ENCODE assay signal across 22 mouse cellular contexts in genomic region chr13:52812549-52813515, GRCm38 (mm10).
DNase-seq lines count a peak whose midpoint lies in the region; ATAC-seq and TF ChIP-seq lines count a peak whose summit lies in the region.
"Had no signal": no experiment of that assay in that cellular context is flagged by ENCODE, and none has a peak within 500 bp of the region (broad histone marks: within the 10 kb centered on the region; RNA-seq: fewer than 3 reads in every experiment).

No protein-coding gene starts in this region.

- H3K4me2 ChIP-seq in kidney, embryonic 16.5 days (replicated peaks; ENCODE audit: low read depth, low read length), result no peak overlapping the region
- H3K4me2 ChIP-seq in stomach, postnatal 0 days (replicated peaks; ENCODE audit: low read depth), result no peak overlapping the region
- no peak overlapping the region for H3K4me2 ChIP-seq in hindbrain, embryonic 14.5 days (replicated peaks)
- H3K4me2 ChIP-seq: embryonic facial prominence, embryonic 13.5 days; hindbrain, embryonic 13.5 days; limb, embryonic 13.5 days; liver, embryonic 15.5 days had no signal

- DNase-seq in embryo, embryonic 10.5 days (ENCODE audit: low spot score), result peak; percentile 36
- no peak for DNase-seq in embryo, embryonic 10 days (ENCODE audit: low spot score)
- DNase-seq in kidney, postnatal 14 days, result no peak
- peak; percentile 30 for DNase-seq in embryonic facial prominence, embryonic 10.5 days (ENCODE audit: low spot score)
- no peak for DNase-seq in stomach, postnatal 0 days (ENCODE audit: low spot score)
- DNase-seq in hindbrain, embryonic 14.5 days (ENCODE audit: low spot score), result no peak
- DNase-seq: cerebellum, adult 11 months; cerebellum, postnatal 36 days; heart, postnatal 10 days; kidney, adult 8-10 months; right cerebral cortex, adult 18-20 months; spleen, adult 18-20 months had no signal

- H3K36me3 ChIP-seq in kidney, embryonic 16.5 days (ENCODE audit: insufficient read depth, low read length), result no peaks in the 10 kb centered on the region
- H3K36me3 ChIP-seq in embryonic facial prominence, embryonic 10.5 days (replicated peaks), result no peaks in the 10 kb centered on the region
- no peaks in the 10 kb centered on the region for H3K36me3 ChIP-seq in stomach, postnatal 0 days (ENCODE audit: control insufficient read depth, insufficient read depth, low read length)
- H3K36me3 ChIP-seq in hindbrain, embryonic 14.5 days (replicated peaks; ENCODE audit: control insufficient read depth, insufficient read depth), result no peaks in the 10 kb centered on the region
- H3K36me3 ChIP-seq: embryonic facial prominence, embryonic 13.5 days; heart, embryonic 10.5 days; hindbrain, embryonic 13.5 days; limb, embryonic 13.5 days; liver, embryonic 15.5 days had no signal

- peak; percentile 36; the same call in 1 of the 2 replicates for ATAC-seq in kidney, embryonic 16.5 days (ENCODE audit: low FRiP score, low TSS enrichment)
- no peak for ATAC-seq in stomach, postnatal 0 days (ENCODE audit: low FRiP score, low TSS enrichment)
- ATAC-seq in hindbrain, embryonic 14.5 days (ENCODE audit: low FRiP score), result no peak
- ATAC-seq: forebrain, embryonic 16.5 days; lung, postnatal 0 days; Patski had no signal

- H3K4me3 ChIP-seq in kidney, embryonic 16.5 days (ENCODE audit: low read length), result no peak overlapping the region
- no peak overlapping the region for H3K4me3 ChIP-seq in embryonic facial prominence, embryonic 10.5 days
- no peak overlapping the region for H3K4me3 ChIP-seq in stomach, postnatal 0 days (ENCODE audit: low read depth, low read length)
- no peak overlapping the region for H3K4me3 ChIP-seq in hindbrain, embryonic 14.5 days (replicated peaks; ENCODE audit: low read length)
- H3K4me3 ChIP-seq: embryonic facial prominence, embryonic 13.5 days; heart, embryonic 10.5 days; hindbrain, embryonic 13.5 days; left cerebral cortex, adult 2 months; limb, embryonic 13.5 days; liver, embryonic 15.5 days had no signal

- no peak overlapping the region for H3K9ac ChIP-seq in kidney, embryonic 16.5 days (replicated peaks; ENCODE audit: low read length)
- no peak overlapping the region for H3K9ac ChIP-seq in stomach, postnatal 0 days (ENCODE audit: low read length)
- no peak overlapping the region for H3K9ac ChIP-seq in hindbrain, embryonic 14.5 days
- H3K9ac ChIP-seq: embryonic facial prominence, embryonic 13.5 days; hindbrain, embryonic 13.5 days; limb, embryonic 13.5 days; liver, embryonic 15.5 days had no signal

- 42% methylated on average over 16 of the region's 16 CpGs for WGBS in kidney, embryonic 16.5 days
- 72% methylated on average over 16 of the region's 16 CpGs for WGBS in embryonic facial prominence, embryonic 10.5 days
- WGBS in stomach, postnatal 0 days, result 65% methylated on average over 16 of the region's 16 CpGs
- WGBS in hindbrain, embryonic 14.5 days, result 81% methylated on average over 16 of the region's 16 CpGs

- TF ChIP-seq EP300 in stomach, postnatal 0 days (optimal IDR thresholded peaks at IDR 0.05), result no peak

- H3K9me3 ChIP-seq in kidney, embryonic 16.5 days (ENCODE audit: low read length), result no peaks in the 10 kb centered on the region
- no peaks in the 10 kb centered on the region for H3K9me3 ChIP-seq in embryonic facial prominence, embryonic 10.5 days
- H3K9me3 ChIP-seq in stomach, postnatal 0 days (ENCODE audit: control insufficient read depth, low read length), result no peaks in the 10 kb centered on the region
- no peaks in the 10 kb centered on the region for H3K9me3 ChIP-seq in hindbrain, embryonic 14.5 days (ENCODE audit: control insufficient read depth, low read length)
- H3K9me3 ChIP-seq: embryonic facial prominence, embryonic 13.5 days; heart, embryonic 10.5 days; hindbrain, embryonic 13.5 days; limb, embryonic 13.5 days; liver, embryonic 15.5 days had no signal

- H3K27ac ChIP-seq in kidney, embryonic 16.5 days (ENCODE audit: low read length), result no peak overlapping the region
- no peak overlapping the region for H3K27ac ChIP-seq in embryonic facial prominence, embryonic 10.5 days (replicated peaks)
- 0 out of 2 replicates have a peak overlapping the region, but pooled peaks have one; percentile 9 for H3K27ac ChIP-seq in stomach, postnatal 0 days (replicated peaks)
- H3K27ac ChIP-seq in hindbrain, embryonic 14.5 days, result no peak overlapping the region
- H3K27ac ChIP-seq: embryonic facial prominence, embryonic 13.5 days; heart, embryonic 10.5 days; hindbrain, embryonic 13.5 days; left cerebral cortex, adult 2 months; limb, embryonic 13.5 days; liver, embryonic 15.5 days had no signal

- no peak for TF ChIP-seq CTCF in stomach, postnatal 0 days (IDR thresholded peaks at IDR 0.05; ENCODE audit: low read depth)

- peaks cover 16% of the 10 kb centered on the region for H3K4me1 ChIP-seq in kidney, embryonic 16.5 days (ENCODE audit: insufficient read depth, low read length)
- peaks cover 22% of the 10 kb centered on the region for H3K4me1 ChIP-seq in embryonic facial prominence, embryonic 10.5 days
- H3K4me1 ChIP-seq in stomach, postnatal 0 days (replicated peaks; ENCODE audit: control insufficient read depth, insufficient read depth), result no peaks in the 10 kb centered on the region; the same call in 1 of the 2 replicates
- no peaks in the 10 kb centered on the region for H3K4me1 ChIP-seq in hindbrain, embryonic 14.5 days (replicated peaks; ENCODE audit: control insufficient read depth, insufficient read depth, low read length)

- H3K27me3 ChIP-seq in kidney, embryonic 16.5 days (ENCODE audit: insufficient read depth, low read length), result no peaks in the 10 kb centered on the region
- no peaks in the 10 kb centered on the region for H3K27me3 ChIP-seq in embryonic facial prominence, embryonic 10.5 days (replicated peaks; ENCODE audit: low read depth, poor library complexity, severe bottlenecking)
- H3K27me3 ChIP-seq in stomach, postnatal 0 days (ENCODE audit: control insufficient read depth, insufficient read depth, low read length), result no peaks in the 10 kb centered on the region
- no peaks in the 10 kb centered on the region for H3K27me3 ChIP-seq in hindbrain, embryonic 14.5 days (ENCODE audit: control insufficient read depth, insufficient read depth, low read length)
- H3K27me3 ChIP-seq: embryonic facial prominence, embryonic 13.5 days; hindbrain, embryonic 13.5 days; limb, embryonic 13.5 days; Patski had no signal

Comparison
In these comparisons a context has a peak if more than half of its experiments do, and no peak if none do; other contexts are left out.
1. DNase-seq: peak in embryo, embryonic 10.5 days (single experiment) and embryonic facial prominence, embryonic 10.5 days (single experiment); none in embryo, embryonic 10 days (single experiment), kidney, postnatal 14 days (single experiment), stomach, postnatal 0 days (single experiment) and hindbrain, embryonic 14.5 days (single experiment).